Mouse (Mus musculus): ENCODE measurements at regions not wholly inside any gene's neighbourhood (a gene's known extent, or its start where the extent isn't known, plus 50 kb on each side); places are given as distances from the start of the nearest gene placed in this dataset.

DNA sequence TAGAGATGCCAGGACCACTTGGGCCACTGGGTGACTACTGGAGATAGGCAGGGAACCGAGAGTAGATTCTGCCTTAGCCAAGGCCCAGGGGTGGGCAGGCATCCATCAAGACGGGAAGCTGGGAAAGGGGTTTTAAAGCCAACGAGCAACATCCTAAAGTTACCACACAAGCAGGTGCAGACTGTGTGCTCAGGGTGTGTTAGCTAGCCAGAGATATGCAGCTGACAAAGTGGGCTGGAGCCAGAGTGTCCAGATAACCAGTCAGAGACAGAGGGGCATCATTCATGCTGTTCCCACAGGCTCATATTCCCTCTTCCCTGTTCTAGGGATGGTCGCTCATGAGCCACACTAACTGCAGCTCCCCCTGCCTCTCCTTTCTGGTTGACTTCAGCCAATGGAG is 104.2 kb downstream of the Vegfa start:
- no peak for DNase-seq

GRCm38 (mm10) chr17:45925845-45926244 is 106.3 kb downstream of the Vegfa start:
- no peak for DNase-seq

- DNase-seq: no peak
These were observed 107.6 kb downstream of the Vegfa start for GRCm38 (mm10) chr17:45924595-45924994.

GRCm38 (mm10) chr17:45923217-45923730 is 108.9 kb downstream of the Vegfa start:
- no peak for DNase-seq

DNA sequence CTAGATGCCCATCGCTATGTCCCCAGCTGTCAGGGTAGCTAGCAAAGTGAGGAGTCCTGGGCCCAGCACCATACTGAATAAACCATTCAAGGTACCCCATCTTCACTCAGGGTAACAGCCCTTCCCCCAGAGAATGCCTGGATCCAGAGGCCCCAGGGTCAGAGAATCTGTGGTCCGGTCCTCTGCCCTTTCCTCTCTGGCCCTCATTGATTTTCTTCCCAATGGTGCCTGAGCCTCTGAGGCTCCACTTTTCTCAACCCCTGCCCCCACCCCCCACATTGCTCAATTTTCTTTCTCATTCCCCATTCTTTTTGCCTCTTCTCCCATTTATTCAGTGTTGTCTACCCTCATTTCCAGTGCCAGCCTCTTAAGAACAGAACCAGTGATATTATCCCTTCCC is 114.5 kb downstream of the Vegfa start:
- DNase-seq: no peak

GRCm38 (mm10) chr17:45916937-45917336 is 115.2 kb downstream of the Vegfa start:
- no peak for DNase-seq

DNA sequence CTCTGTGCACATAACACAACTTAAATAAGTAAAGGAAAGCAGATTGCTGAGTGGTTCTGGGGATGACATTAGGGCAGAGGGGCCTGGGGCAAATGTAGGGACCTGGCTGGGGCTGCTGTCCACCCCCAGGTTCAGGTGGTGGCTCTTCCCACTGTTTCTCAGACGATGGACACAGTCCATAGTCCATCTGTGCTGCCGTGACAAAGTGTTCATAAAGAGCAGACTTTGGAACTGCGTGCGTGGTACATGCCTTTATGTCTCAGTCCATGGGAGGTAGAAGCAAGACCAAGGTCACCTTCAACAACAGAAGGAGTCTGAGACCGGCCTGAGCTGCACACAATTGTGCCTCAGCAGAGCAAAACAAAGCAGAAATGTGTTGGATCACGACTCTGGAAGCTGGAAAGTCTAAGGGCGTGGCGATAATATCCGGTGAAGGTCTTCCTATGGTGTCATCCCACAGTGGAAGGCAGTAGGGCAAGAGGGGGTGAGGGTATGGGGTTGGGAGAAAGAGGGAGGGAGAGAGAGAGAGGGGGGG is 117.4 kb downstream of the Vegfa start:
- no peak for DNase-seq

DNA sequence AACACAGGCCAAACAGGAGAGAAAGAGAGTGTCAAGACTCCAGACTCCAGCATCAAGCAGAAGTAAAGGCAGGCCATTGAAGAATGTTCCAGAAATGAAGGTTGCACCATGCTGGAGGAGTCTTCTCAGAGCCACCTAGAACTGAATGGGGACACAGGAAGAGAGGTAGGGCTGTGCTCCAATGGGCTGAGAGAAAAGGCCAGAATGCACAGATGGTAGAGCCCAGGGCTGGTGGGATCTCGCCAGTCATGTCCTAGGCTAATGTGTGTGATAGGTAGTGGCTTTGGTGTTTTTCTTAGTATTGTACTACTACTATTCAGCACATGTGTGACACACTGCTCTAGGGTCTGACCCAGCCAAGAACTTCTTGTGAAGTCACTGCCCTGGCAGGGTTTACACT is 117.9 kb downstream of the Vegfa start:
- no peak for DNase-seq

DNA sequence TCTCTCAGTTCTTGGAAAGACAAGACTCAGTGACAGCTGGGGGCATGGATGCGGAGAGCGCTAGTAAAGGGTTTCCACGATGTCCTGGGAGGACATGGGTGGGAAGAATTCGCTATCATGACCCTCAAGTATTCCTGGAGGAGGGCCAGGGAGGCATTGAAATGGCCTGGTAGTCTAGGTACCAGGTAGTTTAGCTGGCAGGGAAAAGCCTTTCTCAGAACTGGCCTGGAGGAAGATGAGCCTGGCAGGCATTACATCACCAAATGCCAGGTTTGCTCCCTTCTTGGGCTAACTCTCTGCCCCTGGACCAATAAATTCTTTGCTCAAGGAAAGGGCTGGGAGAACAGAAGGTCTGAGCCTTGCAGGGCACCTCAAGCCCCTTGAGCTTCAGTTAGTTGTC is 118.5 kb downstream of the Vegfa start:
- DNase-seq: no peak

- no peak for DNase-seq
These were observed 120.0 kb downstream of the Vegfa start for GRCm38 (mm10) chr17:45912165-45912564.

DNA sequence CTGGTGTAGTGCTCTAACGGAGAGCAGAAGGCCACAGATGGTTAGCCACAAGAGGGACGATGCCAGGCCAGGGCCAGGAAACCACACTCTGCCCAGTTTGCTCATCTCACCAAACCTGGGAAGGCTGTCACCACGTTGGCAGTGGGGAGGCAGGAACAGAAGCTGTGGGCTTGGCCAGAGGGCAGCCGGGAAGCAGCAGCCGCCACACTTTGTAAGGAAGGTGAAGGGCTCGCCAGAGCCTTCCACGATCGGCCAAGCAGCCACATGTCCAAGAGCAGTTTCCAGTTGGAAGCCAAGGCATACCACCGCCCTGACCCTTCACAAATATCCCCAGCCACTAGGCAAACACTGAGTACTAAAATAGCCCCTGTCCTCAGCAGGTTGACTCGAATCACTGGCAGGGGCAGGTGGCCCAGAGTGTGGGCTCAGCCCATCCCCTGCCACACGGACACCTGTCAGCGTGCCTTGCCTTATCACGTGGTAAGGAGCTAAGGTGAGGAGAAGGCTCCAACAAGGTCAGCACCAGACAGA is 120.9 kb downstream of the Vegfa start:
- no peak for DNase-seq

DNA sequence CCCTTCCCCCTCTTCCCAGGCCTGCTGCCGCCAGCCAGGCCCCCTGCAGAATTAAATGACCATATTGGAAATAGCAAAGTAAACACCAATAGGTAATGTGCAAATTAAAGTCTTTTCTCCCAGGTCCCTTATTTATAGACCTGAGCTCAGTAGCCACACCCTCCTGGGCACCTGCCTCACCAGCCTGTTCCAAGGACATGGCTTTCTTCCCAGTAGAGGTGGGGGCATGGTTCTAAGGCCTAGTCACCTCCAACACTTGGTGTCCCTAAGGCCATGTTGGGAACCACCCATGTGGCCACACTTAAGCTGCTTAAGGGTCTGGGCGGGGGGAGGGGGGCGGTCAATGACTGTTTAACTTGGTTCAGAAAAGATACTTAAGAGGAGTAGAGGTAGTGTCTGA is 121.9 kb downstream of the Vegfa start:
- no peak for DNase-seq

- DNase-seq: peak in 1 of 2 experiments; percentile 14
These were observed 124.6 kb downstream of the Vegfa start for GRCm38 (mm10) chr17:45907587-45907986.

DNA sequence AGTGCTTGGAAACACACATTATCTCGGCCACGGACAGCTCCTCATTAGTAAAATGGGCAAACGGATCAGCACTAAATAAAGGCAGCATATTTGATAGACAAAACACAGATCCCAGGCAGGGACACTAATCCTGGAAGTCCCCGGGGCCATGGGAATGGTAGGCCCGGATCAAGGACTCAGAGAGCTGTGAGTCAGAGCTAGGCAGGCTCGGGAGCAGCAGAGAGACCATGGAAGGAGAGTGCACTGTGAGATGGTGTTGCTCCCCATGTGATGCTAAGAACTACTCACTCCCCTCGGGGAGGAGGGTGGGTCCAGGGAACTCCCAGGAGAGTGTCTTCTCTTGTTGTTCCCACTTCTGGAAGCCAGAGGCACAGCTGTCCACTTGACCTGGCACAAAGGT is 126.6 kb downstream of the Vegfa start:
- no peak for DNase-seq

DNA sequence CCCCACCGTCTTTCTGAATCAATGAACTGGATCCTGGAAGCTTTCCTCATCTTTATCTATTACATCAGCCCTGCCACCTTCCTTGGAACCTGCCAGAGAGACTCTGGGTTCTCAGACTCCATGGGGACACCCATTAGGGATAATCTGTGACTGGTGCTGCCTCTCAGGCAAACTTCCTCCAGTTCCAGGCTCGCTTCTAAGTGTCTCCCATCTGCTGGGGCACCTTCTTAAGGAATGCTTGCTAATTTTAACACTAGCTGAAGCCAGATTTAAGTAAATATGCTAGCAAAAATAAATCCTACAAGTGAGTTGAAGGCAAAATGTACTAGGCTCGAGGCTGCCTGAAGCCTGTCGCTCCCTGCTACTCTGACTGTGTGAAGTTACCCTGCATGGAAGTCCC is 127.9 kb downstream of the Vegfa start:
- no peak for DNase-seq

DNA sequence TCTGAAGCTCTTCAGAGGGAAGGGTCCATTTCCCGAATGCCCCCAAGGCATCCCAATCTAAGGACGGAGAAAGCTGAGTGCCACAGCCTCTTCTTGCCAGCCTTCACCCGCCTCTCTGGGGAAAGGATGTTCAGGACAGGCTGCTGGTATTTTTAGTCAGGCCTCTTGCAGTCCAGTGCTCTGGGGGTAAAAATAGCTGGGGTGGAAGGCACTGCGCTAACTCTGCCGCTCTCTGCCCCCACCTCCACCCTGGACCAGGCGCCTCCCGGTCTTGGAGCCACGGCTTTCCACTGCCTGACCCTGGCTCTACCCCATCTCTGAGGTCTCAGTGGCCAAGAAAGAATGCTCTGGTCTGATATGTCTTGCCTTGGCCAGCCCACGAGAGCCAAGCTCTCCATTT is 128.9 kb downstream of the Vegfa start:
- DNase-seq: no peak

DNA sequence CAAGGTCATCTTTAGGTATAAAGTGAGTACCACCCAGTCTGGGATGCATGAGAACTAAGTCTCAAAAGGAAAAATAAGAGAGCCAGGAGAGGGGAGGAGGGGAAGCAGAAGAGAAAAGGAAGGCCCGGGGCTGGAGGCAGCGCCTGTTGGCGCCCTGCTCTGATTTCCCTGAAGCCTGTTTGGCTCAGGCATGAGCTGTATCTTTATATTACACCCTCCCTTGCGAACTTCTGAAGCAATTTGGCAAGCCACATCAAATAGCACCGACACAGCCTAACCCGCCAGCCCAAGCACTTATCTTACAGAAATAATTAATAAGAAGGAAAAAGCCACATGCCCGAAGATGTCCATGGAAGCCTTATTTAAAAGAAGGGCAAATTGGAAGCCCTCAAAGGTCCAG is 129.5 kb downstream of the Vegfa start:
- DNase-seq: no peak

- DNase-seq: no peak
These were observed 135.3 kb downstream of the Vegfa start for GRCm38 (mm10) chr17:45896922-45897302.

GRCm38 (mm10) chr17:45896142-45896921 is 135.8 kb downstream of the Vegfa start:
- no peak for DNase-seq

DNA sequence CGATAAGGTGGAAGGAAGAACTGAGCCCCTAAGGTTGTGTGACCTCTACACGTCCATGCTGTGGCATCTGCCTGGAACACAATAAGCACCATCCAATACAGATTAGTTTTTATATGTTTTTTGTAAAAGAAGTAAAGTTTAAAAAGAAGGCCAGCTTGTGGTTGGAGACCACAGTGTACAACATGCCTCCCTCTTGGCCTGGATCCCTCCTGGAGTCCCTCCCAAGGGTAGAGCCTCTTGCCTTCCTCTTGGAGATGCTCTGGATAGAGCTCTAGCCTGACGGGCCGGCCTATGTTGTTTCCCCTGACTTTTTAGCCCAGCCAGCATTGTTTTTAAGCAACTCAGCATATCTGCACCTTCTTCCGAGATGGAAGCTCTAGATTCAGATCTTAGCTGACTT is 138.0 kb downstream of the Vegfa start:
- DNase-seq: no peak

DNA sequence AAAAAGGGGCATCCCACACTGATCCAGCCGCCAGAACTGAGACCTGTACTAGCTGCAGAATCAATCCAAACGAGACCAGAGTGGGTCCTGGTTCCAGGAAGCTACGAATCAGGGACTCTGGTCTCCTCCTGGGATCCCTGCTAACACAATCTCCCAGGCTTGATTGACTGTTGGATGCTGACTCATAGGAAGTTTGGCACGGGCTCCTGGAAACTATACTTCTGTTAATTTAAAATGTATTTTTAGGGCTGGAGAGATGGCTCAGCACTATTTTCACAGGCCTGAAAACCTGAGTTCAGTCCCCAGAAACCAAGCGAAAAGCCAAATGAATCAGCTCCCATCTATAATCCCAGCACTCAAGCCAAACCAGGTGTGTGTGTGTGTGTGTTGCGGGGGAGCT is 138.5 kb downstream of the Vegfa start:
- no peak for DNase-seq

DNA sequence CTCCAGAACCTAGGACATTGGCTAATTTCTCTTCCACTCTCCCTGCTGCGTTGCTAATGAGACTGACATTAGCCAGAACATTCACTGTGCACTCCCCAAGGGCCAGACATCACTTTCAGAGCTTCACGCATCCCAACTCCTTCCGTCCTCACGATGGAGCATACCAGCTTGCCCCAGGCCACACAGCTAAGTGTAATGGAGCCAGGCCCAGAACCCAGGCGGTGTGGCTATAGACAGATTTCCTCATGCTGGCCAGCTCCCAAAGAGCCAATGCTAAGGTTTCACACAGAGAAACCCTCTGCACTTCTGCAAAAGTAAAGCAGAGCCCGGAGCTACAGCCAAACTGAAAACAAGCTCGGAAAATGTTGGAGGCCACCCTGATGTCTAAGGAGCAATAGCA is 139.1 kb downstream of the Vegfa start:
- DNase-seq: no peak

- no peak for DNase-seq
These were observed 142.7 kb downstream of the Vegfa start for GRCm38 (mm10) chr17:45889451-45889850.

GRCm38 (mm10) chr17:45889051-45889450 is 143.1 kb downstream of the Vegfa start:
- no peak for DNase-seq

Data from thymus, postnatal 36 days (tissue).